Mouse (Mus musculus): ENCODE measurements around the gene Ndufa9. TPM values are rescaled to one million over a fixed set of nuclear protein-coding genes. Genes with fewer than 3 reads are reported as not detected.

Ndufa9 gene
- polyA plus RNA-seq, 1 experiment from 2014 or later: 186 TPM

GRCm38 (mm10) chr6:126794751-126795150, 54.2 kb downstream of the Ndufa9 start:
- Histone ChIP-seq H3K9me3 (no peaks in the 10 kb centered on the region), H3K9ac (no peak overlapping the region), H3K27ac (no peak overlapping the region), H3K36me3 (no peaks in the 10 kb centered on the region), H3K27me3 (no peaks in the 10 kb centered on the region), H3K4me2 (replicated peaks) (no peak overlapping the region), H3K4me3 (no peak overlapping the region), H3K4me1 (peaks cover 10% of the 10 kb centered on the region; the same call in 1 of the 2 replicates)
- no peak for ATAC-seq (ENCODE audit: low FRiP score, low read depth)
- WGBS: 75% methylated on average over 6 of the region's 6 CpGs

GRCm38 (mm10) chr6:126793689-126794088, 55.2 kb downstream of the Ndufa9 start:
- WGBS: 94% methylated on average over 6 of the region's 6 CpGs
- Histone ChIP-seq H3K27ac (no peak overlapping the region), H3K27me3 (no peaks in the 10 kb centered on the region), H3K4me2 (replicated peaks) (no peak overlapping the region), H3K9ac (no peak overlapping the region), H3K4me3 (no peak overlapping the region), H3K4me1 (peaks cover 10% of the 10 kb centered on the region; the same call in 1 of the 2 replicates), H3K9me3 (no peaks in the 10 kb centered on the region), H3K36me3 (no peaks in the 10 kb centered on the region)
- no peak for ATAC-seq (ENCODE audit: low FRiP score, low read depth)

- Histone ChIP-seq H3K9ac (no peak overlapping the region), H3K4me3 (peak overlapping the region; percentile 24)
Observed at GRCm38 (mm10) chr6:126791964-126792363, 57.0 kb downstream of the Ndufa9 start.

GRCm38 (mm10) chr6:126791488-126791887, 57.4 kb downstream of the Ndufa9 start:
- no peak overlapping the region for H3K4me3 ChIP-seq
- no peak overlapping the region for H3K9ac ChIP-seq
- no peak for ATAC-seq (ENCODE audit: low FRiP score, low read depth)
- peaks cover 10% of the 10 kb centered on the region for H3K4me1 ChIP-seq
- H3K4me2 ChIP-seq (replicated peaks): no peak overlapping the region; the same call in 1 of the 2 replicates
- no peaks in the 10 kb centered on the region for H3K36me3 ChIP-seq
- no peaks in the 10 kb centered on the region for H3K9me3 ChIP-seq
- 16% methylated on average over 4 of the region's 4 CpGs for WGBS
- H3K27ac ChIP-seq: no peak overlapping the region
- H3K27me3 ChIP-seq: no peaks in the 10 kb centered on the region

More at GRCm38 (mm10) chr6:126791964-126792363, 57.0 kb downstream of the Ndufa9 start:
- peaks cover 10% of the 10 kb centered on the region for H3K4me1 ChIP-seq
- H3K4me2 ChIP-seq (replicated peaks): peak overlapping the region; percentile 52
- no peak overlapping the region for H3K27ac ChIP-seq
- 36% methylated on average over 12 of the region's 12 CpGs for WGBS
- H3K36me3 ChIP-seq: no peaks in the 10 kb centered on the region
- no peak for ATAC-seq (ENCODE audit: low FRiP score, low read depth)
- H3K27me3 ChIP-seq: no peaks in the 10 kb centered on the region
- no peaks in the 10 kb centered on the region for H3K9me3 ChIP-seq

- no peak overlapping the region for H3K9ac ChIP-seq
- no peak for ATAC-seq (ENCODE audit: low FRiP score, low read depth)
- H3K4me2 ChIP-seq (replicated peaks): no peak overlapping the region
- 79% methylated on average over 8 of the region's 8 CpGs for WGBS
- no peaks in the 10 kb centered on the region for H3K9me3 ChIP-seq
- H3K27me3 ChIP-seq: 0 out of 2 replicates have a peak, but pooled peaks cover 3% of the 10 kb centered on the region
- H3K4me3 ChIP-seq: no peak overlapping the region
- H3K36me3 ChIP-seq: no peaks in the 10 kb centered on the region
- H3K27ac ChIP-seq: no peak overlapping the region
- H3K4me1 ChIP-seq: peaks cover 10% of the 10 kb centered on the region
Observed at GRCm38 (mm10) chr6:126788863-126789262, 60.1 kb downstream of the Ndufa9 start.

- Histone ChIP-seq H3K9me3 (no peaks in the 10 kb centered on the region), H3K36me3 (no peaks in the 10 kb centered on the region), H3K27ac (no peak overlapping the region), H3K9ac (no peak overlapping the region), H3K4me1 (no peaks in the 10 kb centered on the region; the same call in 1 of the 2 replicates), H3K4me2 (replicated peaks) (no peak overlapping the region), H3K4me3 (no peak overlapping the region), H3K27me3 (0 out of 2 replicates have a peak, but pooled peaks cover 3% of the 10 kb centered on the region)
- ATAC-seq (ENCODE audit: low FRiP score, low read depth): no peak
- 58% methylated on average over 5 of the region's 5 CpGs for WGBS
Observed at GRCm38 (mm10) chr6:126784206-126784605, 64.7 kb downstream of the Ndufa9 start.

GRCm38 (mm10) chr6:126783651-126784066, 65.3 kb downstream of the Ndufa9 start:
- no peaks in the 10 kb centered on the region for H3K9me3 ChIP-seq
- ATAC-seq (ENCODE audit: low FRiP score, low read depth): no peak
- no peak overlapping the region for H3K4me3 ChIP-seq
- H3K27ac ChIP-seq: no peak overlapping the region
- H3K27me3 ChIP-seq: 0 out of 2 replicates have a peak, but pooled peaks cover 3% of the 10 kb centered on the region
- no peaks in the 10 kb centered on the region; the same call in 1 of the 2 replicates for H3K4me1 ChIP-seq
- H3K36me3 ChIP-seq: no peaks in the 10 kb centered on the region
- H3K4me2 ChIP-seq (replicated peaks): no peak overlapping the region
- 66% methylated on average over 10 of the region's 10 CpGs for WGBS
- H3K9ac ChIP-seq: no peak overlapping the region

GRCm38 (mm10) chr6:126783056-126783455, 65.9 kb downstream of the Ndufa9 start:
- Histone ChIP-seq H3K27ac (no peak overlapping the region), H3K9me3 (no peaks in the 10 kb centered on the region), H3K9ac (no peak overlapping the region), H3K4me2 (replicated peaks) (no peak overlapping the region), H3K4me1 (no peaks in the 10 kb centered on the region; the same call in 1 of the 2 replicates), H3K36me3 (no peaks in the 10 kb centered on the region), H3K27me3 (0 out of 2 replicates have a peak, but pooled peaks cover 3% of the 10 kb centered on the region), H3K4me3 (no peak overlapping the region)
- 81% methylated on average over 1 of the region's 1 CpGs for WGBS
- no peak for ATAC-seq (ENCODE audit: low FRiP score, low read depth)

GRCm38 (mm10) chr6:126777889-126778288, 71.0 kb downstream of the Ndufa9 start:
- H3K36me3 ChIP-seq: no peaks in the 10 kb centered on the region
- no peak overlapping the region for H3K9ac ChIP-seq
- WGBS: 64% methylated on average over 6 of the region's 6 CpGs
- no peak overlapping the region for H3K4me2 ChIP-seq (replicated peaks)
- no peak overlapping the region for H3K27ac ChIP-seq
- H3K27me3 ChIP-seq: no peaks in the 10 kb centered on the region
- H3K4me1 ChIP-seq: no peaks in the 10 kb centered on the region
- no peak overlapping the region for H3K4me3 ChIP-seq
- ATAC-seq (ENCODE audit: low FRiP score, low read depth): no peak
- H3K9me3 ChIP-seq: no peaks in the 10 kb centered on the region

GRCm38 (mm10) chr6:126773873-126774272, 75.1 kb downstream of the Ndufa9 start:
- 0 out of 2 replicates have a peak, but pooled peaks cover 7% of the 10 kb centered on the region for H3K4me1 ChIP-seq
- no peak overlapping the region for H3K9ac ChIP-seq
- no peak overlapping the region for H3K4me2 ChIP-seq (replicated peaks)
- H3K27me3 ChIP-seq: no peaks in the 10 kb centered on the region
- H3K9me3 ChIP-seq: no peaks in the 10 kb centered on the region
- H3K27ac ChIP-seq: no peak overlapping the region
- no peak for ATAC-seq (ENCODE audit: low FRiP score, low read depth)
- WGBS: 66% methylated on average over 4 of the region's 4 CpGs
- no peak overlapping the region for H3K4me3 ChIP-seq
- H3K36me3 ChIP-seq: no peaks in the 10 kb centered on the region

- no peak overlapping the region for H3K9ac ChIP-seq
- 66% methylated on average over 4 of the region's 4 CpGs for WGBS
- no peaks in the 10 kb centered on the region for H3K27me3 ChIP-seq
- H3K4me3 ChIP-seq: no peak overlapping the region
- peaks cover 18% of the 10 kb centered on the region; the same call in 1 of the 2 replicates for H3K4me1 ChIP-seq
- H3K36me3 ChIP-seq: no peaks in the 10 kb centered on the region
- no peak for ATAC-seq (ENCODE audit: low FRiP score, low read depth)
- H3K9me3 ChIP-seq: no peaks in the 10 kb centered on the region
- no peak overlapping the region for H3K27ac ChIP-seq
- H3K4me2 ChIP-seq (replicated peaks): no peak overlapping the region
Observed at GRCm38 (mm10) chr6:126772326-126772725, 76.6 kb downstream of the Ndufa9 start.

All from limb, embryonic 13.5 days (tissue).